Mouse (Mus musculus): ENCODE data around the gene Ceacam18. TPM values are rescaled to one million over a fixed set of nuclear protein-coding genes. Genes with fewer than 3 reads are reported as not detected.

Ceacam18 gene
- polyA plus RNA-seq (2017; shearing (Covaris generic)): not detected

DNA sequence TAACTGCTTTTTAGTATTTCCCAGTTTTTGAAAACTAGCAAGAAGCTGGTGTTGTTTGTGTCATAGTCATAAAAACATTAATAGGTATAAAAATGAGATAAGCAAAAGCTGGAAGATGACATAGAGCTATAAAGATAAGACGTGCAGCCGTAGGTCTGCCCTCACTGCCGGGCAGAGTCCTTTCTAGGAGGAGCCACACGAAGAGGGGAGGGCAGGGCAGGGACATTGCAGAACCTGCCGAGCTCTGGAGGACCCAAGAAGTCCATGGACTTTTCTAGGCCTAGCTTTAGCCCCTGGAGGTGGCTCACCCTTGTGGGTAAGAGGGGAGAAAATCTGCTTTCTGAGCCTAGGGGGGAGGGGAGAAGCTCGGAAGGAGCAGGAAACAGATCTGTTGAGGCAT lies at the start of gene Ceacam18:
Gene Ceacam18, plus strand, starts transcription at position 208 of the 400 bp plus-strand sequence.

DNA sequence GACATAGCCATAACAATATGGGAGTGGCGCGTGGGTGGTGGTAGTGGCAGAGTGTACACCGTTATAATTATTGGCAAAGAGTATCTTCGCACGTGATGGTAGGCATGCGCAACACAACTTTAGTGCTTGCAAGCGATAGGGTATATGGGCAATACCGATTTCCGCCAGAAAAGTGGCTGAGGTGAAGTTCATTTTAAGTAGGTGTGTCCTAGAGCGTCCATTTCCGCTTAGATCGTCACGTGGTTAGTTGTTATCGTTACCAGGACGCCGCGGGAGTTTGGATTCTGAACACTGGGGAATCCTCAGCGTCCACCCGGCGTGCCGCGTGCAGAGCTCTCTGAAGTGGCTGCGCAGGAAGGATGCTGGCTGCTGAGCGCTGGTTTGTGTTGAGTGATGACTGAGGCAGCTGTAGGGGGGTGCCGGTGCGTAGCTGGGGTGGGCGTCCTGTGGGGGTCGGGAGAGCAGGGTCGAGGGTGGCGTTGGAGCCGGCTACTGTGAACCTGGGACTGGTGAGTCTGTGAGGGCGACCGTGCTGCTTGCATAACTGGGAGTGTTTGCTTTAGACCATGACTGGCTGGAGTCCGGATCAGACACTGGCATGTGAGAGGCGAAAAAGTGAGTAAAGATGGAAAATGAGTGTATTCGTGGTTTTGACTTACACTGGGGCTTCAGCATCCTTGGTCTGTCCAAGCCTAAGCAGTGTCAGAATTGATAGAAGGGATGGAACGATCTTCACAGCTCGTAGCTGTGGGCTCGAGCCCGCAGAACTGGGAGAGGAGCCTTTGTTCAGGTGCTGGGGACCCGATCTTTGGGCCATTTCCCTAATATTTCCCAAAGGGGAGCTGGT lies 27.4 kb upstream of the Ceacam18 start, which contains the start of gene Zfp819:
Gene Zfp819, plus strand, starts transcription at position 274 of the 847 bp plus-strand sequence.

GRCm38 (mm10) chr7:43660002-43660401 lies 25.5 kb downstream of the Ceacam18 start, which contains the start of gene Siglece:
TSS of gene Siglece (minus strand) at chr7:43660161.

GRCm38 (mm10) chr7:43671809-43672580 lies 37.5 kb downstream of the Ceacam18 start, which contains the start of gene Ctu1:
TSS of gene Ctu1 (plus strand) at chr7:43672016.

DNA sequence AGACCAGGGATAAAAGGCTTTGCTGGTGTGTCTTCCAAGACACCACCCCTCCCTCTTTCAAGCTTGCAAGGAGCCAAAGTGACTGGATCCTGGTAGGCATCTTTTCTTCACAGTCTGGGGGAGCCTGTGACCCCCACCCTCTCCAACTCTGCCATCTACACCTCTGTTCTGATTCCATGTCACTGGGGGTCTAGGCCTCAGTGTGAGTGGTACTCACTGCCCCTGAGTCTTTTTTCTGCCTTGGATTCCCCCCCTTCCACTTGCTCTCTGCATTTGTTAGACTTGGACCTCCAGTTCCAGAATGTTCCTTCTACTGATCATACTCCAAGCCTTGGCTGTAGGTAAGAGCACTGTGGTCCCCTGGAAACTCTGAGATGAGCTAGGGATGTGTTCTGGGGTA lies 55.6 kb downstream of the Ceacam18 start, which contains the start of gene Klk14:
Gene Klk14, plus strand, starts transcription at position 301 of the 400 bp plus-strand sequence.

Other genes starting within 250 kb of the Ceacam18 start
- 0.31 TPM for gene Siglecg, start 226.5 kb upstream of the Ceacam18 start, polyA plus RNA-seq (2017; shearing (Covaris generic))
- gene Lim2, start 207.0 kb upstream of the Ceacam18 start, polyA plus RNA-seq (2017; shearing (Covaris generic)): not detected
- 186 TPM for gene Nkg7, start 197.6 kb upstream of the Ceacam18 start, polyA plus RNA-seq (2017; shearing (Covaris generic))
- not detected for gene Cldnd2, start 193.9 kb upstream of the Ceacam18 start, polyA plus RNA-seq (2017; shearing (Covaris generic))
- gene Etfb, start 190.6 kb upstream of the Ceacam18 start, polyA plus RNA-seq (2017; shearing (Covaris generic)): 153 TPM
- not detected for gene Gm45233, start 190.6 kb upstream of the Ceacam18 start, polyA plus RNA-seq (2017; shearing (Covaris generic))
- gene Vsig10l, start 171.6 kb upstream of the Ceacam18 start, polyA plus RNA-seq (2017; shearing (Covaris generic)): 3.5 TPM
- not detected for gene Iglon5, start 144.6 kb upstream of the Ceacam18 start, polyA plus RNA-seq (2017; shearing (Covaris generic))
- gene 4931406B18Rik, start 128.8 kb upstream of the Ceacam18 start, polyA plus RNA-seq (2017; shearing (Covaris generic)): not detected
- 0.29 TPM for gene Cd33, start 90.3 kb upstream of the Ceacam18 start, polyA plus RNA-seq (2017; shearing (Covaris generic))
- 5.5 TPM for gene Zfp658, start 72.5 kb upstream of the Ceacam18 start, polyA plus RNA-seq (2017; shearing (Covaris generic))
- gene Zfp719, start 55.1 kb upstream of the Ceacam18 start, polyA plus RNA-seq (2017; shearing (Covaris generic)): 13.9 TPM
- gene Zfp819, start 27.5 kb upstream of the Ceacam18 start, polyA plus RNA-seq (2017; shearing (Covaris generic)): not detected
- 1.4 TPM for gene Siglece, start 25.5 kb downstream of the Ceacam18 start, polyA plus RNA-seq (2017; shearing (Covaris generic))
- gene Ctu1, start 37.3 kb downstream of the Ceacam18 start, polyA plus RNA-seq (2017; shearing (Covaris generic)): 3.6 TPM
- gene Klk14, start 55.7 kb downstream of the Ceacam18 start, polyA plus RNA-seq (2017; shearing (Covaris generic)): not detected
- gene Klk13, start 77.9 kb downstream of the Ceacam18 start, polyA plus RNA-seq (2017; shearing (Covaris generic)): not detected
- not detected for gene Klk12, start 134.2 kb downstream of the Ceacam18 start, polyA plus RNA-seq (2017; shearing (Covaris generic))
- gene Klk11, start 139.9 kb downstream of the Ceacam18 start, polyA plus RNA-seq (2017; shearing (Covaris generic)): 0.38 TPM
- gene Klk10, start 146.3 kb downstream of the Ceacam18 start, polyA plus RNA-seq (2017; shearing (Covaris generic)): not detected
- gene Klk9, start 157.2 kb downstream of the Ceacam18 start, polyA plus RNA-seq (2017; shearing (Covaris generic)): 0.43 TPM
- 144 TPM for gene Klk8, start 162.9 kb downstream of the Ceacam18 start, polyA plus RNA-seq (2017; shearing (Covaris generic))
- gene Klk7, start 176.6 kb downstream of the Ceacam18 start, polyA plus RNA-seq (2017; shearing (Covaris generic)): 0.24 TPM
- gene Klk6, start 189.8 kb downstream of the Ceacam18 start, polyA plus RNA-seq (2017; shearing (Covaris generic)): not detected
- gene Klk5, start 207.3 kb downstream of the Ceacam18 start, polyA plus RNA-seq (2017; shearing (Covaris generic)): not detected
- not detected for gene Klk4, start 246.5 kb downstream of the Ceacam18 start, polyA plus RNA-seq (2017; shearing (Covaris generic))

Data from activated CD4-positive, CD25-positive, alpha-beta regulatory T cell, adult 9 weeks (primary cell).